Mouse (Mus musculus): ENCODE data around the gene Trmt10a. TPM values are rescaled to one million over a fixed set of nuclear protein-coding genes. Genes with fewer than 3 reads are reported as not detected.
A peak's percentile ranks its signal among the peaks of the same experiment; 100 is the strongest.

Gene Trmt10a
- total RNA-seq (2021), result 10 to 100 TPM in 1 of 2 experiments, 1 to 10 TPM in 1; 7.6 to 10.8 TPM
- long read RNA-seq, experiment 1, full-length matches to known transcripts, result 3 of 15 reads
- long read RNA-seq, experiment 1, partial matches to known transcripts, result 0 of 15 reads
- long read RNA-seq, experiment 1, other reads (novel, unspliced or antisense), result 12 of 15 reads
- long read RNA-seq, experiment 2, full-length matches to known transcripts, result 2 of 14 reads
- long read RNA-seq, experiment 2, partial matches to known transcripts, result 1 of 14 reads
- long read RNA-seq, experiment 2, other reads (novel, unspliced or antisense), result 11 of 14 reads

DNA sequence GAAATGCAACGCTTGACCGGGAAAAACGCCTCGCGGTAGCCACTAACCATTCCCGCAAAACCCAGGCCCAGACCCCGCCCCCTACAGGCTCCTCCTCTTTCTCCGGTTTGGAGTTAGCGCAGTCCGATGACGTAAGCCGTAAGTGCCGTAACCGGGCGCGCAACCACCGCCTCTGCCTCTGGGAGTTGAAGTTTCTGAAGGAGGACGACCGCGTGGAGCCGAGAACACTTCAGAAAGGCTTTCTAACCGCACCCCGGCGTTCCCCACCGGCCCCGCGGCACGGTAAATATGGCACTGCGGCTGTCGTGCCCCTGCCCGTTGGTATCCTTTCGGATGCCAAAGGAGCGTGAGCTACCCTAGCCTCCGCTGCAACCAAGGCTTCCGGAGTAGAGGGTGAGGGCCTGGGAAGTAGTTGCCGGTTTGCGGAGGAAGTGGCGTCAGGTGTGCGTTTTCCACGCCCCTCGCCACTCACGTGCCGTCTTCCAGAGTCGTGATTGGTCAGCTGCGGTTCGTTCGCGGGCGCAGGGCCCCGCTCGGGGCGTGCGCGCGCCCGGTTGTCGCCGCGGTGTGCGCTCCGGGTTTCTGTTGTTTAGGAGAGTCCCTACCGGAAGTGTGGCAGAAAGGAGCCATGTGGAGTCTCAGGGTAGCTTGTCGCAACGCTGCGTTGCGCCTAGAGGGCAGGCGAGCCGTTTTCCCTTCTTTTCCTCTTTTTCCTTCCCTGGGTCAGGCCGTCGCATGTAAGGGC lies at the start of gene Trmt10a:
TSS of gene Trmt10a (plus strand) at position 134 of the 745 bp plus-strand sequence.
- DNase-seq (ENCODE audit: low spot score in 2 of 2), result peak; percentile 95 to 97

DNA sequence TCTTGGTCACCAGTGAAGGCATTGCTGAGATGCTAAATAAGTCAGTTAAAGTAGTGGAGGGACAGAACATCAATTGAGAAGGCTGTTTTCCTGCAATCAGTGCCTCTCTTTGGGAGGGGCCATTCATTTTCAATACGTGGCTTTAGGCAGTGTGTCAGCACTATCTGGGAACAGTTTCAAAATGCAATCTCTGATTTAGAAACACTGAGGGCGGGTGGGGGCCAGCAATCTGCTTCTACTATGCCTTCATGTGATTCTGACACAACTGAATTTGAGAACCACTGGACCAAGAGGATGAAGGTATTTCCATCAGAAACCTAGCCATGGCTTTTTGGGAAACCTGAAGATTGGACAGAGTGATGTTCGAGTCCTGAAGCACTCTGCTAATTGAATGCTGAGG lies 47.9 kb upstream of the Trmt10a start:
- DNase-seq (ENCODE audit: low spot score in 2 of 2), result no peak

DNA sequence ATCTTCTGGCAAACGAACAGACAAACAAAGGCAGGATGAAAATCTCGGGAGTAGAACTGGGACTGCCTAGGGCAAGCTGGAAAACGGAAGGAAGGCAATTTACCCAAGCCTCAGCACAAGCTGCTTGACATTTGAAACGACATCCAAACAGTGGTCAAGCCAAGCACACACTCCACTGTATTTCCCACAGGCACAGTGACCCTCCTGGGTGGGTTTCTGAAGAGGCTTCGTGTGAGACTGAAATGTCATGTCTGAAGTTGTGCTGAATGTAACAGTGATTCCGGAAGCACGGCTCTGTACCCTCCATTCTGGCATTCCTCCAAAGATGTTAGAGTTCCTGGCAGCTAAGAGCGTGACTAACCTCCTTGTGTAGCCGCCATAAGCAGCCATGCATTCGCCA lies 47.5 kb upstream of the Trmt10a start:
- no peak for DNase-seq (ENCODE audit: low spot score in 2 of 2)

DNA sequence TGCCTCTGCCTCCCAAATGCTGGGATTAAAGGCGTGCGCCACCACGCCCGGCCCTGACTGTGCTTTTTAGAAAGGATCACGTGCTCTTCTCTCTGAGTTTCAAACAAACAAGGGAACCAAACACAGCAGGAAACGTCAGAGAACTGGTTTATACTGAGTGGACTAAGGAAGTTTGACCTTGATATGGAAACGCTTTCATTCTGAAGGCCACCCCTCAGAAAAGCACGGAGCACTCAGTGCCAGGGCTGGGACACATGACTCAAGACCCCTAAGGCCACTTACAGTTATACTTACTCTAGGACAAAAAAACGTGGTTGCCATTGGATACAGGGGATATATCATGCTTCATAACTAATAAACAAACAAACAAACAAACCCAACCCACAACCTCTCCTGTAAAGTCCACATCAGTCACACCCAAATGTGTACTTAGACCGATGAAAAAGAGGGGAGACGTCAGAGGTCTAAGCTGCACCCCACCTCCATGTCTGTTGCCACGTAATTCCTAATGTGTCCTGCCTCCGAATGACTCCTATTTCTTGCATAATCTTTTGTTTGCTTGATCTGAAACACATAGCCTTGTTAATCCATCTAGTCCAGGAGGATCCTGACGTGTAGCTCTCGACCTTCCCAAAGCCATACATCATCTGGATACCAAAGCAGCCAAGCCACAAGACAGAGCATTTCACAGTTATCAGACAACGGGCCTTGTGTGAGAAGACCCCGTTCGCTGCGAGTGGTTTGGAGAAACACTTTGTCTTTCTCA lies 46.8 kb upstream of the Trmt10a start:
- peak in 1 of 2 experiments; percentile 34 for DNase-seq (ENCODE audit: low spot score in 2 of 2)

DNA sequence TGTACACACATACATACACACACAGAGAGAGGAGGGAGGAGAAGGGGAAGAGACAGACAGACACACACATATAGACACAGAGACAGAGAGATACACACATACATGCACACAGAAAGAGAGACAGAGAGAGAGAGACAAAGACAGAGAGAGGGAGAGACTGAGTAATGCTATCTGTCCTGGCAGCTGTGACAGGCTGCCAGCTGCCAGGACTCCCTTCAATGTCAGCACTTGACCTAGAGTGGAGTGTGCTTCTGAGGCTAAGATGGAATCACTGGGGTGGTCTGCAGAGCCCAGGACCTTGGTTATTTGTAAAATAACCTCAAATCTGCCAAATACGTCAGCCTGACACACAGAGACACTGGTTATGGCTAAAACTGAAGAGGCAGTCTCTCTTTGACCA lies 45.5 kb upstream of the Trmt10a start:
- no peak for DNase-seq (ENCODE audit: low spot score in 2 of 2)

DNA sequence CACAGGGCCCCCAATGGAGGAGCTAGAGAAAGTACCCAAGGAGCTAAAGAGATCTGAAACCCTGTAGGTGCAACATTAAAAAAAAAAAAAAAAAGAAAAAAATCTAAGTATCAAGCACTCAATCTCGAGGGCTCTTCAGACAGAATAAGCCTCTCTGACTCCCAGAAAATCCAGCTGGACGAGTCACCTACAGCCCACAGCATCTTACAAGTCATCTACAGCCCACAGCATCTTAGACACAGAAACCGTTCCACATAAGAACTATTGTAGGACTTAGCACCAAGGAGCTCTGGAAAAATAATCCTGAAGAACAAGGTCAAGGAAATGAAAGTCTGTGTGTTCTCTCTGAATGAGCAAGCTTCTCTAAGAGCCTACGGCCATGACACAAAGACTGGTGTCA lies 41.3 kb upstream of the Trmt10a start:
- no peak for DNase-seq (ENCODE audit: low spot score in 2 of 2)

DNA sequence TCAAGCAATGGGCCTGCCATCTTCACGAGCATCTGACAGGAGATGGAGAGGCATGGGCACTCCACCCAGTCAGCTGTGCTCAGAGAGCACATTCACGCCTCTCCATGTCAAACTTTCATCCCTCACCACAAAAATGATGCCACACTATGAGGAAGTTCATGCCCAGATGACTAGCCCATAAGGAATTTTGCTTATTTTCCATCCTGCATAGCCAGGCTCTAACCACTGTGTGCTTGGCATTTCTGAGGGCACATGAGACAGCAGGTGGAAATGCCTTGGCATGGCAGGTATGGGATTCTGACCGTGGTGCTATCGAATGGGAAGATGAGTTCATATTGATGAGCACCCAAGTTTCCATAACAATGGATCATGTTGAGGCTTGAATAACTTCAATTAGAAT lies 39.6 kb upstream of the Trmt10a start:
- DNase-seq (ENCODE audit: low spot score in 2 of 2), result no peak

DNA sequence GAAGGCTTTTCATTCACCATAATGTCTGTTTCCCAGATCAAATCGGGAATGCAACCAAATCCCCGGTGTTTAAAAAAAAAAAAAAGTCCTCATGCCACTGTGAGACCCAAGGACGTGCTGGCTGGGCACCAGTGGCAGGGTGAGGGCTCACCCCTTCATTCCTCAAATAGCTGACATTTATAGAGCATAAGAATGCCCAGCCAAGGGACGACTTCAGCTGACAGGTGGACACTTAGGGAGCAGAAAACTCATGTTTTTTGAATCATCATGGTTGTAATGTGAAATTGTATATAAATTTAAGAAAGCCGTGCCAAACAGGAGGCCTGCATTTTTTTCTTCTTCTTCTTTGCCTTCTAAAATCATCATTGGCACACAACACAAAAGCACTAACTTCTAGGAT lies 38.2 kb upstream of the Trmt10a start:
- peak in 1 of 2 experiments; percentile 11 for DNase-seq (ENCODE audit: low spot score in 2 of 2)

DNA sequence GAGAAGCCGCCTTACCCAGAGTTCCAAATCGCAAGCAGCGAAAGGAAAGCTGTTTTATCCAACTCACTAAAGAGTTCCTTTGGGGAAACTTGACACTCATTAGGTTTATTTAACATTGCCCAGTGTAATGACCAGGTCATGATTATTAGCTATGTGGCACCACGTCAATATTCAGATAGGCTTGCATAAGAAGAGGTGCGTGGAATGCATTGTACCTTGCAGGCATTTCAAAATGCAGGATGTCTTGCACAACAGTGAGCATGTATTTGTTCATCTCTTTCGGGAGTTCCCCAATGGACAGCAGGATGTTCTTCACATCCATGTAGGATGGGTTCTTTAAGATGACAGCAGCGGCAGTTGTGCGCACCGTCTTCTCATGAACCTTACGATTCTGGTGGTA lies 36.4 kb upstream of the Trmt10a start:
- DNase-seq (ENCODE audit: low spot score in 2 of 2), result no peak

DNA sequence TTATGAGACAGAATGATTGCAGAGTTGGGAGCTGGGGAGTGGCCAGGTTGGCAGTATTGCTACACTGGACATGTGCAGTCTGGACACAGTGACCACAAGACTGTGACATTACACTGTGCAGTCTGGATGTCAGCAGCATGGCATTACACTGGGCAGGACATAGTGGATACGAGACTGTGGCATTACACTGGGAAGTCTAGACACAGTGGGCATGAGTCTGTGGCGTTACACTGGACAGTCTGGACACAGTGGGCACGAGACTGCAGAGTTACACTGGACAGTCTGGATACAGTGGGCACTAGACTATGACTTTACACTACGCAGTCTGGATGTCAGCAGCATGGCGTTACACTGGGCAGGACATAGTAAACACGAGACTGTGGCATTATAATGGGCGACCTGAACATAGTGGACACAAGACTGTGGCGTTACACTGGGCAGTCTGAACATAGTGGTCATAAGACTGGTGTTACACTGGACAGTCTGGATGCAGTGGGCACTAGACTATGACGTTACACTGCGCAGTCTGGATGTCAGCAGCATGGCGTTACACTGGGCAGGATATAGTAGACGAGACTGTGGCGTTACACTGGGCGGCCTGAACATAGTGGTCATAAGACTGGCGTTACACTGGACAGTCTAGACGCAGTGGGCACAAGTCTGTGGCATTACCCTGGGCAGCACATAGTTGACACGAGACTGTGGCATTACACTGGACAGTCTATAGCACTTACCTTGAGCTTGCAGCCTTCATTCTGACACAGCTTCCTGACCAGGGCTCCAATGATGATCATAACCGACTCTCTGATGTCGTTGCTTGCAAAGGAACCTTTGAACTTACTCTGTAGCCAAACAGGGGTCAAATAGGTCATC lies 32.1 kb upstream of the Trmt10a start:
- no peak for DNase-seq (ENCODE audit: low spot score in 2 of 2)

DNA sequence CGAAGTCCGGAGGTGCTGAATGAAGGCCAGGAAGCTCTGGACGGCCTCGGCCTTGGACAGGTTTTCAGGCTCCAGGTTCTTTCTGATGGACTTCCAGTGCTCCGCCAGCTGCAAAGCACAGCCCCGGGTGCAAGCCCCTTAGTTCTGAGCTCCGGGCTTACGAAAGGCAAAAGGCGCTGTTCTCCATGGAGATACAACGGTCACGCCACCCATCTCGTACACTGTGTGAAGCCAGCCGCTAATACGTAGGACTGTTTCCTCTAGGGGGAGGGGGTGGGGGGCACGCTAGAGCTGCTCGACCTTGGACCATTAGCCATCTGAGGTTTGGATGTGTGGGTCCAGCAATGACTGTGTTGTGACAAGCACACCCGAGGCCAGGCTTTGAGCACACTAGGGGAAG lies 29.1 kb upstream of the Trmt10a start:
- no peak for DNase-seq (ENCODE audit: low spot score in 2 of 2)

DNA sequence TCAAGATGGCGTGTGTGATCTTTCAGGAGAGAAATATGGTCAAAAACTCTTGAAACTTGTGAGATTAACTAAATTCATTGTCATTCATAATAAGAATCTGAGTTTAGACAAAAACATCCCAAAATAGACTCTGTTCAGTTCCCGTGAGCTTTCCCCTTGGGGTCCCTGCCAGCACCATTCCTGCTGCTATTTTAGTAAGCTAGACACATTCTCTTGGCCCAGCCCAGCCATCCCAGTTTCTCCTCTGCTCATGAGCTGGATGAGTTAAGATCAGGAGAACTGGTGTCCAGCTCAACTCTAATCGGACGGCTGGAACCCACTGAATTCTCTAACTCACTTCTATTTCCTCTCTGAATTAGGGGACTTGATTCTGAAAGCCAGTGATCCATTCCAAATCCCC lies 26.4 kb upstream of the Trmt10a start:
- DNase-seq (ENCODE audit: low spot score in 2 of 2), result no peak

DNA sequence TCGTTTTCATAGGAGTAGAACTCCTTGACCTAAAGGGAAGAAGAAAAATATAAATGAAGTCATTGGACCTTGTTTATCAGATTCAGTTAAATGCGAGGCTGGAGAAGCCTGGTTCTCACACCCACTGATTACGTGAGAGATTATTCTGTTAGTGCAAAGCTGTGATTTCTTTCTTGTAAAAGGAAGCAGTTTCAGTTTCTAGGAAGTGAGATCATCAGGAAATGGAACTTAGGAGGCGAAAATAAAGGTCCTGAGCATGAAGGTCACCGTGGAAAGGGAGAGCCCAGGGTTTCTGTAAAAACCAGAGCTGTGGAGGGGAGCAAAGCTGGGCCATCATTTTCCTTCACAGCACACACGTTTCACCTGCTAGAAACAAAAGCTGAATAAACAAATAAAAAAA lies 24.9 kb upstream of the Trmt10a start:
- DNase-seq (ENCODE audit: low spot score in 2 of 2), result no peak

DNA sequence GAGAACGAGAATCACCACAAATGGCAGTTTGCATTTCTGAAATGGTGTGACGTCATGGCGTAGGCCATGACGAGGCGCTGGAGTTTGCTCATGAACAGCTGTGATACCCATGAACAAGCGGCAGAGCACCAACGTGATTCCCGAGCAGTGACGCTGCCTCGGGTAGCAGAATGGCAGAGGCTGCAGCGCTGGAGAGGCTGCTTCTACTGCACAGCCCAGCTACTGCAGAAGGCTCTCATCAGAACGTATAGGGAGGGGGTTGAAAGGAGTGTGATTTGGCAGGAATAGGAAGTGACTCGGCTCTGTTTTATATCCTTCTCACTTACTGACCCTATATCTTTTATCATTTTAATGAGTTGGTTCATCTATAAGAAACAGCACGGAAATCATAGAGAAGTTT lies 24.4 kb upstream of the Trmt10a start:
- no peak for DNase-seq (ENCODE audit: low spot score in 2 of 2)

DNA sequence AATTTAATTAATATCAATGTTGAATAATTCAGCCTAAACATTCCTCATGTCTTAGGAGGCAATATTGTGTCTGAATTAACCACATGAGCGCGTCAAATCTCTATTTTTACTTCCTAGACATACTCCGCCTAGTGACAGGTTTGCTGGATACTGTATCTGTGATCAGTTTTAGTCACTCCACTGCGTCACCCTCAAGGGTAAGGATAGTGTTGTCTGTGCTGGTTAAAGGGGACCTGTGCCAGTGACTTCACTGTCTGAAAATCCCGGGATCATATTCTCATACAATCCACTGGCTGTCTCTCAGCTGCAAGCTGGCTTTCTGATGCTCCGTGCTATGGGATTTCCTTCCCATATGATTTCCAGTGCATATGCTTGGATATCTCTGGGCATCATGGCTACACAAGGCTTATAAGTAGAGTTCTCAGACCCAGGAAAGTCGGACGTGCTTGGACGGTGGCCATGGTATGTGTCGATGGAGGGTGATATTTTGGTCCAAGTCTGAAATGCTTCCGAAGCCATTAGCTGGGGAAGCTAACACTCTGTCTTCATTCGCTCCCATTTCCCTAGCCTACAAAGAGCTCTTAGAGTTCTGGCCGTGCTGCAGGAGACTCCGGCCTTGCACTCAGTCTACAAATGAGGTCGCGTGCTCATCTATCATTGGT lies 23.7 kb upstream of the Trmt10a start:
- DNase-seq (ENCODE audit: low spot score in 2 of 2), result no peak

DNA sequence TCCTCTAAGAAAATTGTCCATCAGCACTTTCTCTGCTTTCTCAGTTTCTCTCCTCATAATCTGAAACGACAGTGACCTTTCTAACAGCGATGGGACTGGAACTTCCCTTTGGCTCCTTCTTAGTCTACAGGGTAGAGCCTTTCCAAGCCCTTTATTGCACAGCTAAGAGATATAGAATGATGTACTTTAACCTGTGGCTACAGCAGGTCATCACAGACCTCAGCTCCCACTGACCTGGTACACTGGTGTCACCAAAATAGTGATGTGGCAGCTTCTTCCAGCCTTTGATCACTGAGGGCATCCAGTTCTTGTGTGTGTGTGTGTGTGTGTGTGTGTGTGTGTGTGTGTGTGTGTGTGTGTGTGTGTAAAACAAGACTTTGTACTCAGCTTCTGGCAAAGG lies 21.8 kb upstream of the Trmt10a start:
- DNase-seq (ENCODE audit: low spot score in 2 of 2), result no peak

DNA sequence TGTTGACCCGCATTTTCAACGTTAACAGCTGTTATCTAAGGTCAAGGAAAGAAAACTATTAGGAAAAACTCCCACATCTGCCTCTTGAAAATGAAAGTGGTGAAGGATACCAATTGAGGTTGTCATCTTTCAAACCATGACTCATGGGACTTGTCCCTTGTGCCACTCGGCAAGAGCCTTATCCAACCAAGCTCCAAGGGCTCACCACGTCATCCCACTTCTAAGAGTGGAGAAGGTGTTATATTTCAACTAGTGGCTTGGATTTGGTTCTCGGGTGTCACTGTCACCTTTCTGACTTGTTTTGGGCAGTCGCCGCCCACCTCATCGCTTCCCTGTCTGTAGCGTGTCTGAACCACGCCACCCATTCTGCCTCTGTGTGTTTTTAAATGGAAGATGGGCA lies 19.4 kb upstream of the Trmt10a start:
- no peak for DNase-seq (ENCODE audit: low spot score in 2 of 2)

DNA sequence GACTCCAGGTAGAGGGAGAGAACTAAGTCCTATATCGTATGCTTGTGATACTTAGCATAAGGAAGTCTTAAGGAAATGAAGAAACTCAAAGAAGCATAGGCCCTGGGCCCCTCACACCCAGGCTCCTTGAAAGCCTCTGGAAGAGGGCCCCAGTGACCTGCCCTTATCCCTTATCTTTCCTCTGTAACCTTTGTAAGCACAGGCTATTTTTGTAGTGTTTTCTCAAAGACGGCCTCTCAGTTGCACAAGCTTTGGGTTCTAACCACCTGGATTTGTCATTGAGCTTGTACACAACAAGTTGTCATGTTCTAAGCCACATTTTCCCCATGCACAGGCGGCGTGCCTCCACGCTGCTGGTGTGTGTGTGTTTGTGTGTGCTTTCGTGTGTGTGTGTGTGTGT lies 14.1 kb upstream of the Trmt10a start:
- DNase-seq (ENCODE audit: low spot score in 2 of 2), result no peak

DNA sequence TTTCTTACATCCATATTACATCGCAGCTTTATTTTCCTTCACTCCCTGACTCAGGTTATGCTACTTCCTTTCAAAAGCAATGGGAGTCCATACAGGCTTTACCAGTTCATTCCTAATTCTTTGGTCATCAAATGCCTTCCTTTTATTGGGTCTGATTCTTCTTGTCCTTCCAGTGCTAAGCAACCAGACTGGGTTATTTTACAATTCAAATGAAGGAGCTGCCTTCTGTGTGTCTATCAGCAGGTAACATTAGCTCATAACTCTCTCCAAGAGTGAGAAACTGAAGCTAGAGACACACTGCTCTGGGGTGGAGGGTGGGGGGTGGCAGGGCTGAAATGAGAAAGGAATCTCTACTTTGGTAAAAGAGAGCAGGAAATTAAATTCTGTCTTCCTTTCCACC lies 12.6 kb upstream of the Trmt10a start:
- no peak for DNase-seq (ENCODE audit: low spot score in 2 of 2)

DNA sequence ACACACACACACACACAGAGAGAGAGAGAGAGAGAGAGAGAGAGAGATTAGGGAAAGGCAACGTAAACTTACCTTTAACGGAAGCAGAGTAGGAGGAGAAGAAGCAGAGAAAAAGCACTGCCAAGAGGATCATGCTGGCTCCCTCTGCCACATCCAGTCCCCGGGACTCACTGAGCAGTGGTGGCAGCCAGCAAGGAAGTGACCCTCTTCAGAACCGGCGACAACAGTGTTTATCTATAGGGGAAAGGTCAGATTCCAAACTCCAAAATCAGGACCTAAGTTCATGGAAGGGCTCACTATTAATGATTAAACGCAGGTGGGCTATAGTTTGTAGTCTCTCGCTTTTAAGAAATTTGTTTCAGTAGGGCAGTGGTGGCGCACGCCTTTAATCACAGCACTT lies 12.1 kb upstream of the Trmt10a start:
- no peak for DNase-seq (ENCODE audit: low spot score in 2 of 2)

DNA sequence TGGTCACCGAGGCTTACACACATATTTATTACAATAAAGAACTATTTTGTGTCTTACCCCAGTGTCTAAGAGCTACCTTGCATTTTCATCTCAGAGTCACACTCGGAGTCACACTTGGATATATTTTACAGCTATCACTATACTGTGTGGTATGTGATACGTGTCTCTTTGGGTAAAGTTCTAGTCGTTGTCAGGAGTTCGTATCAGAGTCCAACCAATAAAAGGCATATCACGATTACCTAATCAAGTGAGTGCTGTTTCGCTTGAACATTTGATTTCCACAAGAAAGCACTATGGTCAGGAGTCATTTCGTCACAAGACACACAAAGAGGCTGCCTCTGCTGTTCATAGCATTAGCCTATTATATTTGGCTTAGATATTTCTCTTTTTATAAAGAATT lies 9.8 kb upstream of the Trmt10a start:
- DNase-seq (ENCODE audit: low spot score in 2 of 2), result no peak

Data from adrenal gland, adult 18-20 months (tissue).